Mouse (Mus musculus): ENCODE data around the gene Astn2.

Astn2 gene

GRCm38 (mm10) chr4:66404201-66404711 lies at the start of gene Astn2:
Gene Astn2, minus strand, starts transcription at chr4:66404611.
- DNase-seq (ENCODE audit: low spot score in 2 of 2), result no peak

DNA sequence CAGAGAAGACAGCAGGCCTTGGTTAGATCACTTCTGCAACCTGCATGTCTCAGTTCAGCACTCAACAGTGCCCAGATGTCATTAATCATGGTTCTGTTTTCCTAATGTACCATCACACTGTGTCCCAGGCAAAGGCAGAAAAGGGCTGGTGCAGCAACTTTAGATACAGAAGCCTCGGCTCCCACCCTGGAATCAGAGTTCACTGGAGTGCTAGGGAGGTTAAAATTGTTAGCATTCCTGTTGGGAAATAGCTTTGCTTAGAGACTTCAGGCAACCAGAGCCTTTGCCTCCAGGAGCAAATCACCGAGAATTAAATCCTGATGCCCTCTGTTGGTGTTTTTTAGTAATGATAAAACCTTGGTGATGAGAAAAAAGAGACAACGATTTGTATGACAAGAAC lies 45.7 kb upstream of the Astn2 start:
- DNase-seq (ENCODE audit: low spot score in 2 of 2), result no peak

DNA sequence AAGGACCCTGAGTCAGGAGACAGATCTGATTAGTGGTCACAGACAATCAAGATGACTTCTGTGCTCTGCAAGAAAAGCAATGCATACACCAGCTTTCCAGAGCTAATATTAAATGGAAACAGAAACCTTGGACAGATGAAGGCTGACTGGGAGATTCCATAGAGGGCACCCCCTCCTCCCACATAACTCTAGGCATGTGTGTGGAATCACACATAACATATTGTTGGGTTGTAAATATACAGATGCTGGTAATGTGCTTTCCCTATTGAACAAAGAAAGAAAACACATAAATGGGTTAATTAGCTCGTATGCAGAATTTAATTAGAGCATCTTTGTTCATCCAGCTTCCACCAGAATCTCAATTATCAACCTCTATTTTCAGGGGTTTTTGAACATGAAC lies 26.8 kb upstream of the Astn2 start:
- DNase-seq (ENCODE audit: low spot score in 2 of 2), result no peak

DNA sequence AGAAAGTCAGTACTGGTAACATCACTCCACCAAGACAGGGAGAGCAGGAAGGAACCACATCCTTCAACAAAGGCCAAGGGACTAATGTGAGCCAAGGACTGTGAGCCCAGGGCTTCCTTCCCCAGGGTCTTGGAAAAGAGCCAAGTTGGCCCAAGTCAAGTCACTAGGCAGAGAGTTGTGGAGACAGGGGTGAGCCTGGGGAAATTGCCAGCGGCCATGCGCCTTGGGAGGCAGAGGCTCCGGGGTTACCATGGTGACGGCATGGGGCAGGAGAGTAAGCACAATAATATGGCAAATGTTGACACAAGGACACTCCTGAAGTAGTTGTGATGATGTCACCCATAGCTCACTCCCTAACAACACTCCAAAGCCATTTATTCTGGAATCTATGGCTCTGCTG lies 21.4 kb upstream of the Astn2 start:
- no peak for DNase-seq (ENCODE audit: low spot score in 2 of 2)

- no peak for DNase-seq (ENCODE audit: low spot score in 2 of 2)
These were observed 10.4 kb upstream of the Astn2 start for GRCm38 (mm10) chr4:66414778-66415177.

- DNase-seq (ENCODE audit: low spot score in 2 of 2), result no peak
These were observed 675 bp upstream of the Astn2 start for GRCm38 (mm10) chr4:66405086-66405485.

- peak in 1 of 2 experiments; percentile 59 for DNase-seq (ENCODE audit: low spot score in 2 of 2)
These were observed 657 bp downstream of the Astn2 start for GRCm38 (mm10) chr4:66403708-66404200.

- DNase-seq (ENCODE audit: low spot score in 2 of 2), result no peak
These were observed 1.2 kb downstream of the Astn2 start for GRCm38 (mm10) chr4:66403116-66403707.

- DNase-seq (ENCODE audit: low spot score in 2 of 2), result no peak
These were observed 1.8 kb downstream of the Astn2 start for GRCm38 (mm10) chr4:66402611-66403010.

- no peak for DNase-seq (ENCODE audit: low spot score in 2 of 2)
These were observed 3.2 kb downstream of the Astn2 start for GRCm38 (mm10) chr4:66401186-66401681.

GRCm38 (mm10) chr4:66399066-66399465 lies 5.3 kb downstream of the Astn2 start:
- no peak for DNase-seq (ENCODE audit: low spot score in 2 of 2)

- DNase-seq (ENCODE audit: low spot score in 2 of 2), result no peak
These were observed 7.2 kb downstream of the Astn2 start for GRCm38 (mm10) chr4:66397216-66397615.

- no peak for DNase-seq (ENCODE audit: low spot score in 2 of 2)
These were observed 11.1 kb downstream of the Astn2 start for GRCm38 (mm10) chr4:66393294-66393693.

GRCm38 (mm10) chr4:66390480-66390879 lies 13.9 kb downstream of the Astn2 start:
- DNase-seq (ENCODE audit: low spot score in 2 of 2), result no peak

DNA sequence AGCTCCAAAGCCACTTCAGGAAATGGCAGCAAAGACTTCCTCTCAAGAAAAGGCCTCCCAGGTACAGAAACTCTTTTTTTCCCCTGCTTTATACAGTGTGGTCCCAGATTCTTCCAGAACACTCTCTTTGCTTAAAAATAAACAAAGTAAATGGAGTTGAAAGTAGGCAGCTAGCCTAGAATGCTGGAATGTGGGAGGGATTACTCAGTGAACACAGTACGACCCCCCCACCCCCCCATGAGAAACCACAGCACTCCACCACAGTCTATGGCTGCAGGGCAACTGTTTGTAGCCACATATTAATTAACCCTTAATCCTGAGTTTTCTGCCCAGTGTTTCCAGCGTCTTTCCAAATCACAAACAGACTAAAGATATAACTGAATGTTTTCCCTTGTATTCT lies 25.8 kb downstream of the Astn2 start:
- no peak for DNase-seq (ENCODE audit: low spot score in 2 of 2)

DNA sequence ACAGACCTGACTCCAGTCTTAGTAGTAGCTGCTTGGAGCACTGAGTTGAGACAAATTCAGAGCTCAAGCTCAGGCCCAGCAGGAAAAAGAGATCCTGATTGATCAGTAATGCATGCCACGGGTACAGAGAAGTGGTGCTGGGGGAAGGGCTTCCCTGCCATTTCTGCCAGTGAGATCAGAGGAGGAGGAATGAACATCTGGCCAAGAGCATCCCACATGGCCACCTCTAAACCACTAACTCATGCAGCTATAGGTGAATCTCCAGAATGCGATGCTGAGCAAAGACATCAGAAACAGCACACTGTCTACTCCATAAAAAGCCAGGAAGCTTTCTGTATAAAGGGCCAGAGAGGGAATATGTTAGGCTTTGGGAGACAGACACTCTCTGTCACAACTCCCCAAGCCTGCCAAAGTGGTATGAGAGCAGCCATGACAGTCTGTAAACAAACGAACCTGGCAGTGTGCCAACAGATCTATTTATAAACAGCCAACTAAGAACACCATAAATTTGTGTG lies 33.8 kb downstream of the Astn2 start:
- no peak for DNase-seq (ENCODE audit: low spot score in 2 of 2)

GRCm38 (mm10) chr4:66365500-66365899 lies 38.9 kb downstream of the Astn2 start:
- no peak for DNase-seq (ENCODE audit: low spot score in 2 of 2)

GRCm38 (mm10) chr4:66344632-66345031 lies 59.8 kb downstream of the Astn2 start:
- no peak for DNase-seq (ENCODE audit: low spot score in 2 of 2)

DNA sequence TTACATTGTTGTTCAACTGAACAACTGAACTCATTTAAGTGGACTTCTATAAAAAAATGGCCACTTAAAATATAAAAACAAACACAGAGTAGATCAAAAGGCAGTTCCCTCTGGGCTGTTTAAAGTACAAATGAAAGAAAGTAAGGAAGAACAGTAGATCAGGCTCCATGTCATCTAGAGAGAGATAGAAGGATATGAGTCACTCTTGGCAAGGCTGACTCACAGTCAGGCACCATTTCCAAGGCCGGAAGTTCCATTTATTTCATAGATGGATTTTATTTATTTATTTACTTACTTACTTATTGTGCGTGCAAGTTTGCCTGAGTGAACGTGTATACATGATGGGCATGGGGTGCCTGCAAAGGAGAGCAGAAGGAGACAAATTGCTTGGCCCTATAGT lies 67.0 kb downstream of the Astn2 start:
- DNase-seq (ENCODE audit: low spot score in 2 of 2), result no peak

DNA sequence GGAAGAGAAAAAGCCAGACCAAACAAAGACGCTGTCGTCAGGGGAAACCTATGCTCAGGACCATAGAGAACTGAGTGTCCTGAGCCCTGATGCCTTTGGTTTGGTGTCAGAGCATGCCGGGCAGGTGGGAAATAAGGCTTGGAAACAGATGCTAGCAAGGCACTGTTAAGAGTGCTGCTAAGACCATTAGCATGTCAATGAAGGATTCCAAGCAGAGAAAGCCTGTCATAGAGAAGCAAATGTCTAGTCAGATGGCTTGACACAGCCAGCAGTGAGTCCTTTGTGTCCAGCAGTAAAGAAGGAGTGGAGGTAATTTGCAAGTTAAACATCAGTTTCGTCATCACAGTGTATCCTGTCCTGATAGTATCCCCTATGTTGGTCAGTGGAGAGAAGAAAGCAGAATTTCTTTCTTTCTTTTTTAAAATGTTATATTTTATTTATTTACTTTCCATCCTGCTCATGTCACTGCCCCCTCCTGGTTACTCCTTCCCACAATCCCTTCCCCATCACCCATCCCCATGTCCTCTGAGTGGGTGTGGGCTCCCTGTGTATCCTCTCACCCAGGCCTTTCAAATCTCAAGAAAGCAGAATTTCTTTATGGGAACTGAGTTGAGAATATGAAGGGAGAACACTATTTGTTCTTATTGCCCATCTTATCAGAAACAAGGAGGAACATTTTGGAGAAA lies 73.7 kb downstream of the Astn2 start:
- no peak for DNase-seq (ENCODE audit: low spot score in 2 of 2)

- no peak for DNase-seq (ENCODE audit: low spot score in 2 of 2)
These were observed 83.4 kb downstream of the Astn2 start for GRCm38 (mm10) chr4:66321051-66321450.

- no peak for DNase-seq (ENCODE audit: low spot score in 2 of 2)
These were observed 89.5 kb downstream of the Astn2 start for GRCm38 (mm10) chr4:66314806-66315484.
